Mouse (Mus musculus) myocyte (in vitro differentiated cells): ENCODE results near the gene Akap12. TPM values are rescaled to one million over a fixed set of nuclear protein-coding genes. Genes with fewer than 3 reads are reported as not detected.

ENCODE experiments used
- H3K27me3 ChIP-seq: one replicate; pipeline ENCODE4 v1.6.1; 2011; ENCODE audit not compliant: control insufficient read depth, insufficient read depth, insufficient read length
- H3K36me3 ChIP-seq: one replicate; pipeline ENCODE4 v1.6.1; 2011; ENCODE audit not compliant: control insufficient read depth, insufficient read depth
- H3K4me2 ChIP-seq: one replicate; pipeline ENCODE4 v1.6.1; 2011; ENCODE audit warnings: low read depth, control low read depth
- H3K4me3 ChIP-seq: one replicate; pipeline ENCODE4 v1.5.1; 2011; ENCODE audit warnings: mild to moderate bottlenecking, control low read depth, moderate library complexity
- H3K79me2 ChIP-seq: one replicate; pipeline ENCODE4 v1.6.1; 2011; ENCODE audit not compliant: control insufficient read depth, insufficient read depth
- H3ac ChIP-seq: one replicate; pipeline ENCODE4 v1.6.1; 2011; ENCODE audit not compliant: control insufficient read depth, insufficient read length
- CEBPB ChIP-seq: IDR thresholded peaks from 2 replicates; pipeline ENCODE4 v1.6.1; 2011; ENCODE audit warnings: mild to moderate bottlenecking, moderate library complexity; ENCODE audit not compliant: poor library complexity, insufficient read depth, severe bottlenecking
- E2F4 ChIP-seq: IDR thresholded peaks from one replicate; pipeline ENCODE4 v1.6.1; 2011; ENCODE audit warnings: mild to moderate bottlenecking, control low read depth, moderate library complexity; ENCODE audit not compliant: insufficient read depth
- MAX ChIP-seq: IDR thresholded peaks from one replicate; pipeline ENCODE4 v1.6.1; 2011; ENCODE audit warnings: low read depth, mild to moderate bottlenecking, control low read depth
- MYOD1 ChIP-seq, 3 experiments: IDR thresholded peaks; one replicate each; pipeline ENCODE4 v1.6.1; 2011; ENCODE audit warnings: control low read depth in 2 of 3, low read depth in 2 of 3, mild to moderate bottlenecking in 2 of 3, moderate library complexity in 1 of 3; ENCODE audit not compliant: insufficient read length in 2 of 3, control insufficient read depth in 1 of 3
- MYOG ChIP-seq, 3 experiments: IDR thresholded peaks; one replicate each; pipeline ENCODE4 v1.6.1; 2011; ENCODE audit warnings: control low read depth in 2 of 3, low read depth in 2 of 3, mild to moderate bottlenecking in 2 of 3; ENCODE audit not compliant: insufficient read length in 2 of 3, control insufficient read depth in 1 of 3, insufficient read depth in 1 of 3
- POLR2A ChIP-seq: IDR thresholded peaks from one replicate; pipeline ENCODE4 v1.6.1; 2011; ENCODE audit warnings: low read depth, mild to moderate bottlenecking, control low read depth, moderate library complexity; ENCODE audit not compliant: insufficient read length
- POLR2AphosphoS2 ChIP-seq: IDR thresholded peaks from one replicate; pipeline ENCODE4 v1.6.1; 2011; ENCODE audit warnings: low read depth, control low read depth; ENCODE audit not compliant: insufficient read length
- REST ChIP-seq: IDR thresholded peaks from one replicate; pipeline ENCODE4 v1.6.1; 2011; ENCODE audit warnings: mild to moderate bottlenecking, control low read depth, moderate library complexity; ENCODE audit not compliant: insufficient read depth, insufficient read length
- SRF ChIP-seq: IDR thresholded peaks from one replicate; pipeline ENCODE4 v1.6.1; 2011; ENCODE audit warnings: low read depth; ENCODE audit not compliant: control insufficient read depth, insufficient read length
- TCF12 ChIP-seq: IDR thresholded peaks from one replicate; pipeline ENCODE4 v1.6.1; 2011; ENCODE audit warnings: mild to moderate bottlenecking, control low read depth; ENCODE audit not compliant: poor library complexity, insufficient read depth, severe bottlenecking
- TCF3 ChIP-seq: IDR thresholded peaks from one replicate; pipeline ENCODE4 v1.6.1; 2011; ENCODE audit warnings: low read depth, control low read depth; ENCODE audit not compliant: insufficient read length
- USF1 ChIP-seq: IDR thresholded peaks from one replicate; pipeline ENCODE4 v1.6.1; 2011; ENCODE audit warnings: low read depth, mild to moderate bottlenecking, control low read depth, moderate library complexity
- polyA plus RNA-seq: library from polyadenylated mRNA; unstranded; fragments of >200 nt; fragmentation: generic; extraction: Trizol; gene quantifications from one replicate; pipeline ENCODE4 v1.2.1, GENCODE M21; 2012; ENCODE audit warnings: missing spikeins

Gene Akap12
- polyA plus RNA-seq, 1 experiment, result 0.55 TPM

GRCm38 (mm10) chr10:4282395-4282794 is 16.2 kb downstream of the Akap12 start:
- Histone ChIP-seq H3ac (no peak overlapping the region), H3K36me3 (no peaks in the 10 kb centered on the region), H3K27me3 (no peaks in the 10 kb centered on the region), H3K79me2 (no peaks in the 10 kb centered on the region), H3K4me2 (no peak overlapping the region), H3K4me3 (no peak overlapping the region)
- TF ChIP-seq POLR2AphosphoS2 (no peak), TCF12 (no peak), USF1 (no peak), CEBPB (no peak), SRF (no peak), E2F4 (no peak), REST (no peak), MYOG (IDR thresholded peaks at IDR 0.05; ENCODE audit: control insufficient read depth in 1 of 3, insufficient read depth in 1 of 3, insufficient read length in 2 of 3, low read depth in 2 of 3) (no peak)

DNA sequence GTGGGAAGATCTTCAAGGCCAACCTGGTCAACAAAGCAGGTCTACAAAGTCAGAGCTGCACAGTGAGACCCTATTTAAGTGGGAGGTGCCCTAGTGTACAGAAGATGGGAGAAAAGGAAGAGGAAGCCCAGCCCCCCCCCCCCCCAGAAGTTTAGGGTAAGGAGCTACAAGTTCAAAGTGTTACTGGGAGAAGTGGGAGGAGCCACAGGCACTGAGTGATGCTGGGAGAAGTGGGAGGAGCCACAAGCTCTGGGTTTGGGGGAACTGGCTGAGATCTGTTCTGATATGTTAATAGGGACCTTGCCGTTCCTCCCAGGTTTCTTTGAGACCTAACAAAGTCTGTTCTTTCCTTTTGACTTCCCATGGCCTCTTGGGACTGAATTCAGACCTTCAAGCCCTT is 18.6 kb downstream of the Akap12 start:
- H3K4me2 ChIP-seq, result no peak overlapping the region
- no peaks in the 10 kb centered on the region for H3K36me3 ChIP-seq
- H3K4me3 ChIP-seq, result no peak overlapping the region
- no peaks in the 10 kb centered on the region for H3K27me3 ChIP-seq
- TF ChIP-seq SRF (no peak), TCF3 (no peak), MYOG (IDR thresholded peaks at IDR 0.05; ENCODE audit: control insufficient read depth in 1 of 3, insufficient read depth in 1 of 3, insufficient read length in 2 of 3, low read depth in 2 of 3) (no peak), MYOD1 (IDR thresholded peaks at IDR 0.05; ENCODE audit: control insufficient read depth in 1 of 3, insufficient read length in 2 of 3, low read depth in 2 of 3) (no peak), MAX (no peak), POLR2AphosphoS2 (no peak), TCF12 (no peak), E2F4 (no peak), CEBPB (no peak), USF1 (no peak), POLR2A (no peak), REST (no peak)
- H3ac ChIP-seq, result no peak overlapping the region
- no peaks in the 10 kb centered on the region for H3K79me2 ChIP-seq

GRCm38 (mm10) chr10:4285752-4286151 is 19.6 kb downstream of the Akap12 start:
- H3K79me2 ChIP-seq, result no peaks in the 10 kb centered on the region
- H3K4me2 ChIP-seq, result no peak overlapping the region
- H3K4me3 ChIP-seq, result no peak overlapping the region
- no peaks in the 10 kb centered on the region for H3K27me3 ChIP-seq
- no peaks in the 10 kb centered on the region for H3K36me3 ChIP-seq
- no peak overlapping the region for H3ac ChIP-seq
- TF ChIP-seq CEBPB (no peak), REST (no peak), MYOD1 (IDR thresholded peaks at IDR 0.05; ENCODE audit: control insufficient read depth in 1 of 3, insufficient read length in 2 of 3, low read depth in 2 of 3) (no peak), TCF3 (no peak)

DNA sequence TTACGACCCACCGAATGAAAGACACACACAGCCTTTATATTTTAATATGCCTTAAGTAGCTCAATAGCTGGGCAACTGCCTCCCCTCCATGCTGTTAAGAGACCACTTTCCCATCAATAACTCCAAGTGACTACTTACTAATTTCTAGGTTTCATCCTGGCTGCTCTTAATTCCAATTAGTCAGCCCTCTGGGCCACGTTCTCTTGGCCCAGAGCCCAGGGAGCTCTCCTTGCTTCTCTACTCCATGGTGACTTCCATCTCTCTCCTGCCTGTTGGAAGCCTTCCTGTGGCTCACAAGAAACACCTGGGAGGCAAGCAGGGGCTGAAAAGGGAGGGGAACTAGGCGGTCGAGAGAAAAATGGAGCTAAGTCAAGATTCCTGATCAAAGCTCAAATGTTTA is 23.0 kb downstream of the Akap12 start:
- Histone ChIP-seq H3ac (no peak overlapping the region), H3K79me2 (no peaks in the 10 kb centered on the region), H3K27me3 (no peaks in the 10 kb centered on the region), H3K4me3 (no peak overlapping the region), H3K36me3 (no peaks in the 10 kb centered on the region), H3K4me2 (no peak overlapping the region)
- TF ChIP-seq E2F4 (no peak), REST (no peak), POLR2AphosphoS2 (no peak), TCF12 (no peak), SRF (no peak), TCF3 (no peak), POLR2A (no peak), MYOG (IDR thresholded peaks at IDR 0.05; ENCODE audit: control insufficient read depth in 1 of 3, insufficient read depth in 1 of 3, insufficient read length in 2 of 3, low read depth in 2 of 3) (no peak), MAX (no peak), MYOD1 (IDR thresholded peaks at IDR 0.05; ENCODE audit: control insufficient read depth in 1 of 3, insufficient read length in 2 of 3, low read depth in 2 of 3) (no peak), CEBPB (no peak)

DNA sequence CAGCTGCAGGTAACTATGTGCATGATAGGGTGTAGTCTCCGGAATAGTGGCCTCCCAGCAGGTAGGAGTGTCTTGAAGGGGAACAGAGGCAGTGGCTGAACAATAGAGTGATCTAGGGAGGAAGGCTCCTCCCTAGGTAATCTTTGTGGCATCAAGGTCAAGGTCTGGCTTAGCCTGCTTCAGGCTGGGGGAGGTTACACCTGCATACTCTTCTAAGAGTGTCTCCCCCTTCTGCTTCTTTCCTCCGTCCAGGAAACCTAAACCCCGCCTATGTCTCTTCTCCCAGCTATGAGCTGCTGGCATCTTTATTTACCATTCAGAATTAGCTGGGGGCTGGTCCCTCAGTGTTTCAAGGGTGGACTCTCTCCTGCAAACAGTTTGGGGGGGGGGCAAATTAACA is 23.5 kb downstream of the Akap12 start:
- TF ChIP-seq POLR2AphosphoS2, result no peak
- no peak for TF ChIP-seq MYOG (IDR thresholded peaks at IDR 0.05; ENCODE audit: control insufficient read depth in 1 of 3, insufficient read depth in 1 of 3, insufficient read length in 2 of 3, low read depth in 2 of 3)
- TF ChIP-seq USF1, result no peak
- TF ChIP-seq REST, result no peak
- no peak for TF ChIP-seq TCF3
- TF ChIP-seq MYOD1 (IDR thresholded peaks at IDR 0.05; ENCODE audit: control insufficient read depth in 1 of 3, insufficient read length in 2 of 3, low read depth in 2 of 3), result no peak
- TF ChIP-seq SRF, result no peak
- no peak for TF ChIP-seq CEBPB
- no peak for TF ChIP-seq TCF12
- TF ChIP-seq MAX, result no peak
- no peak for TF ChIP-seq POLR2A
- no peak for TF ChIP-seq E2F4
- Histone ChIP-seq H3K4me3 (no peak overlapping the region), H3K27me3 (no peaks in the 10 kb centered on the region), H3ac (no peak overlapping the region), H3K36me3 (no peaks in the 10 kb centered on the region), H3K79me2 (no peaks in the 10 kb centered on the region), H3K4me2 (no peak overlapping the region)
